Mouse (Mus musculus): Measurements from ENCODE around the gene Tmprss6.

The Tmprss6 gene

DNA sequence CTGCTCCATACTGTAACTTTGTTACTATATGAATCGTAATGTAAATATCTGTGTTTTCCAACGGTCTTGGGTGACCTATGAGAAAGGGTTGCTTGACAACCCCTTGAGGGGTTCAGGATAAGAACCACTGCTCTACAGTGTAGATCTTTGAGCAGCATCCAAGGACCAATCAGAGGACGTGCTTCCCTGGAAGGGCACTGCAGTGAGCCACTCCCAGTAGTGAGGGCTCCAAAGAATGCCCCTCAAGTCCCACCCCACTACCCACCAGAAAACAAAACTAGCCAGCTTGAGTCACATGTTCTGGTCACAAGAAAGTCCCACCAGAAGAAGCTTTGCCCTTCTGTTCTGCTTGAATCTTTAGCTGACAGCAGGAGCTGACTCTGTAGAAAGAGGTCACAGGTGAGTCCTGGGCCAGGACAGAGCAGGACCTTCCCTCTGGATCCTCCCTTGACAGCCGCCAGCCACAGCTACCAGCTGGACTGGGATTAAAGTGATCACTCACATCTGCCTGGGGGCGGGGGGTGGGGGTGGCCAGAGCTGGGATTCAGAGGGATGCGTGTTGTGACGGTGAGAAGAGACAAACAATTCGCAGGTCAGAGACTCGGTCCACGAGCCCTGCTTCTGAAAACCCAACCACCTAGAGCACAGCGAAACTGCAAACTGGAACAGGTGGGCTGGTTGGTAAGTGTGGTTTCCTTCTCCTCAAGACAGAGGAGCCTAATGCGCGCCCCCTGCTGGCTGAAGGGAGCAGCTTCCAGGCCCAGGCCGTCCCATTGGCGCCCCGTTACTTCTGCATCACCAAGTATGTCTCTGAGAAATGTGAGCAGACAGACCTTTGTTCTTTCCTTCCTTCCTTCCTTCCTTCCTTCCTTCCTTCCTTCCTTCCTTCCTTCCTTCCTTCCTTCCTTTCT lies 46.1 kb downstream of the Tmprss6 start:
- in situ Hi-C loops (cut with MboI, MseI): loop anchor here (5.0 kb wide), 1 partner anchor 70 kb away; no protein-coding TSS in a partner anchor

DNA sequence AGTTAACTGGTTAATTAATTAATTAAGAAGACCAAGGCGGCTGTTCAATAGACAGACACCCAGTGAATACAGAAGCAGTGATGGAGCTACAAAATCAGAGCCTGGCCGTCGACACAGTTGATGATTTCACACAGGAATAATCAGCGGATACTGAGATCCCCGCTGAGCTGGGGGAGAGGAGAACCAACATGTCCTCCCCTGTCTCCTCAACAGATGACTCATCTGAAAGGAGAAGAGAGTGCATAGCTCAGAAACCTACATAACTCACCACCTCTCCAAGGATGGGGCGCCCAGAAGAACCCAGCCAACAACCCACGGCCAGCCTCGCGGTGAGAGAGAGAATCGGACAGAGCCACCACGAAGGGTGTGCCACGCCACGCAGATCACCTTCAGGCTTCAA lies 48.0 kb downstream of the Tmprss6 start:
- in situ Hi-C loops (cut with MboI, MseI): loop anchor here (5.0 kb wide), 1 partner anchor 68 kb away; no protein-coding TSS in a partner anchor

DNA sequence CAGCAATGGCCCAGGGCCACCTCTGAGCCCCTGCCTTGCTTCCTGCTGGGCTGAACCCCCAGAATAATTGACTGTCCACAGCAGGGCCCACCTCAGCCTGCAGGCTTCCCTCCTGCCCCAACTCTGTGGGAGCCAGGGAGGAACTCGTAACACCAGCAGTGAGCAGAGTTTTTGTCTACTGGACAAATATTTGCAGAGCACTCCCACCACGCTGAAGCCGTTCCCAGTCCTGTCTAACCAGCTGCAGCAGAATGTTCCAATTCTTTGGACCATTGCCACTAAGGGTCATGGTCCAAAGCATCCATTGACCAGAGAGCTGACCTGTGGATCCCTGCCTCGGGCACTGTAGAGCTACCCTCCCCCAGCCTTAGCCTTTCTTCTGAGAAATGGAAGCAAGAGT lies 51.5 kb downstream of the Tmprss6 start:
- in situ Hi-C loops (cut with MboI, MseI): no loop called here

DNA sequence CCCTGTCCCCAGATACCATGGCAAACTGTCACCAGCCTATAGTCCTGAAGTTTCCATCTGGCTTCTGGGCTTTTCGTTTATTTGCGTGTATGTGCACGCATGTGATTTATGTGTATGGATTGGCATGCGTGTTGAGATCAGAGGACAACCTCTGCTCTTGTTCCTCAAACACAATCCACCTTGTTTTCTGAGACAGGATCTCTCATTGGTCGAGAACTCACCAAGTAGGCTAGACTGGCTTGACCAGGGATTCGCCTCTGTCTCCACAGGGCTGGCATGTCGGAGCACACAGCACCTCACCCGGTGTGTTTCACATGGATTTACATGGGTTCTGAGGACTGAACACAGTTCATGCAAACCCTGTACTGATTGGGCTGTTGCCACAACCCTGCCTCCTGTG lies 54.3 kb downstream of the Tmprss6 start:
- in situ Hi-C loops (cut with MboI, MseI): no loop called here

DNA sequence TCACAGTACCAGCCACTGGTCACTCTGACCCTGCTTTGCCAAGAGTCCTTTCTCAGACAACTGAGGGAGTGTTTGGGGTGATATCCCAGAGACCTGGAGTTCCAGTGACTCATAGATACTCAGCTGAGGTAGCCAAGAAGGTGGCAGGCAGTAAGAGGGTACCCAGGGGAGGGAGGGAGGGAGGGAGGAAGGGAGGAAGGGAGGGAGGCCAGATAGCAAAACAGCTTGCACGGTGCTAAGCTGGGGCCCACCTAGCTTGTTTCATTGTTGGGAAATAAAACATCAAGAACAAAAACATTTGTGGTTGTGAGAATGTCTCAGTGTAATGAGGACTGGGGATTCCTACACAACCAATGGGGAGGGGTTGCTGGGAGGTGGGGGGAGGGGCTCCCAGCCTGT lies 54.7 kb downstream of the Tmprss6 start:
- in situ Hi-C loops (cut with MboI, MseI): no loop called here

DNA sequence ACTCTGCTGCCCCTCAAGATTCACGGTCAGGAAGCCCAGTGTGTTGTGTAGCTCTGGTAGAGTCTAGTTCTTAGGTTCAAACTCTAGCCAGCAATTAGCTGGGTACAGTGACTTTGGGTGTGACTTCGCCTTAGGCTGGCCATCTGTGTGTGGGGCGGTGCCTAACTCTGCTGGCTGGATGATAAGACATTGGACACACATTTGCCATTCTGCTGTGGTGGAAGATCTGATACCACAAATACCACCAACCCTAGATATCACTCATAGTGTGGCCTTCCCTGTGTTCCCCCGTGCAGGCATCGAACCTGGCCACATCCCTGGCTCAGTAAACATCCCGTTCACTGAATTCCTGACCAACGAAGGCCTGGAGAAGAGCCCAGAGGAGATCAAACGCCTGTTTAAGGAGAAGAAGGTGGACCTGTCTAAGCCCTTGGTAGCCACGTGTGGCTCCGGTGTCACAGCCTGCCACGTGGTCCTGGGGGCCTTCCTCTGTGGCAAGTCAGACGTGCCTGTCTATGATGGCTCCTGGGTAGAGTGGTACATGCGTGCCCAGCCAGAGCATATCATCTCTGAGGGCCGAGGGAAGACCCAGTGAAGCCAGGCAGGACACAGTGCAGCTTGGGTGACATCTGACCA lies 55.2 kb downstream of the Tmprss6 start:
- in situ Hi-C loops (cut with MboI, MseI): no loop called here

DNA sequence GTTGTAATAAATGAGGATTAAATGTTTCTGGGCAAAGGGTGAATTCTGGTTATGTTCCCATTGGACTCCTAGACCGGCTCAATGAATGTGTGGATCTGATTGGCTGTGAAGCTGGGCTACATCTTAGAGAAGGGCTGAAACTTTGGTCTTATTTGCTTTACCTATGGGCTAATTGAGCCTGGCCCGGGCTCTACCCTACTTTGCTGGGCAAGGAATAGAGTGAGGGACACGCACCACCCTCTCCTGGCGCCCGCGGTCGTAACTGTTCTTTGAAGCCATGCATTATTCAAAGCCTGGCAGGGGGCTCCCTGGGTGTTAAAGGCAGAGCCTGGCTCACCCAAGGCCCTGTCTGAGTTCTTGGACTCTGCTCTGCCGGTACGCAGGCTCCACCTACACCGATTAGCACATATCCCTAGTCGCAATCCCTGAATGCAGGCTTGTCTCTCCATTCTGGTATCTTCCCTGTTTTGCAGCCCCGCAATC lies 58.8 kb downstream of the Tmprss6 start:
- in situ Hi-C loops (cut with MboI, MseI): loop anchor here (10.0 kb wide), 1 partner anchor 1845 kb away; no protein-coding TSS in a partner anchor

DNA sequence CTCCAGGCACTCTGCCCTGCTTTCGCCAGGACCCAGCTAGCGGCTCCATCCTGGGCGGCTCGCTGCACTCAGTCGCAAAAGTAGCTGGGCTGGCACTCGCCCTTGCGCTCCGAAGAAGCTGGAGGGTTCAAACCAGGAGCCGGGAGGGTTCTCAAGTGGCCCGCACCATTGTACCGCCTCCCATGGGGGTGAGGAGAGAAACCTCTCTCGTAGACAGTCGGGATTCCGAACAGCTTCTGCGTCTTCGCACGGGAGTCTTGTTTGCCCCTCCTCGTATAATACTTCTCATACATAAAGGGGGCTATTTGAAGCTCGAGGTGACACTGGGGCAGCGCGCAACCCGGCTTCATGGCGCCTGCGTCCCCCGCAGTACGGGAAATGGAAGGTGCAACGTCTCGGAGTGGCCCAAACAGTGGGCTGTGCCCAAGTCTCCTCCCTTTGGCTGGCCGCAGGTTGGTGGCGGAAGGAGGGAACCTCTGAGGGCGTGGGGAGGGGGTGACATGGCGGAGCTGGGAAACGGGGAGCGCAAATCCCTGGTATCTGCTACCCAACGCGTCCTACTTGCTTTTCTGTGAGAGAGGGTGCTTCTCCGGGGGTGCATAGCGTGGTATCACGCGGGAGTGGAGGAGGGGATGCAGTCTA lies 62.0 kb downstream of the Tmprss6 start, which contains the start of gene Mpst:
Gene Mpst, plus strand, starts transcription at position 124 of the 642 bp plus-strand sequence.
- in situ Hi-C loops (cut with MboI, MseI): loop anchor here (10.0 kb wide), 1 partner anchor 1842 kb away; no protein-coding TSS in a partner anchor

DNA sequence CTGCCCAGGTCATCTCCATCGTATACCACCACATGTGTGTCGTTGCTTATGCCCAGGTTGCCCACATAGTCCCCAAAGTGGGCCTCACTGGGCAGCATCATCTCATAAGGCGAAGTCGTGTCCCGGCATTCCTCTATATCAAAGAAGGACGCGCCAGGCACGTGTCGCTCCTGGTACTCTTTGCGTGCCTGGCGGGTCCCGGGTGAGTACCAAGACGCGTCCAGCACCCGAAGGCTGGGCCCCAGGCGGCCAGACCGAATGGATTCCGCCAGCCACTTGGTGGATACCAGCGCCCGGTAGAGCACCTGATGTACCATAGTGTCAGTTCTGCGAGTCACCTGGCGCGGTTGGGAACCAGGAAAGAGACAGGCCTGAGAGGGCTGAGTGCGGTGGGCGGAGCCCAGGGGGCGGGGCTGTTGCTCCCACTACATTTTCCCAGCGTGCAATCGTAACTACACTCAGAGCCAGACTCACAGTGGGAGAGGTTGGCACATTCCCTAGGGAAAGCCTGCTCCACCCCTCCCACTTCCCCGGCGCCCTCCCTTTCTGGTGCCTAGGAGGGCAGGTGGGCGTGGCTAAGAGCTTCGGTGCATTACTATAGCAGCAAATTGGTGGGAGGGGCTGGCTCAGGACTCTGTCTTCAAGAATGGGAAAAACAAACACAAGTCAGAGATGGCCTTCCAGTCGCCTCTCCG lies 62.8 kb downstream of the Tmprss6 start, which contains the start of gene Tst:
Gene Tst, minus strand, starts transcription at position 391 of the 695 bp plus-strand sequence.
- in situ Hi-C loops (cut with MboI, MseI): loop anchor here (10.0 kb wide), 1 partner anchor 1841 kb away; no protein-coding TSS in a partner anchor

DNA sequence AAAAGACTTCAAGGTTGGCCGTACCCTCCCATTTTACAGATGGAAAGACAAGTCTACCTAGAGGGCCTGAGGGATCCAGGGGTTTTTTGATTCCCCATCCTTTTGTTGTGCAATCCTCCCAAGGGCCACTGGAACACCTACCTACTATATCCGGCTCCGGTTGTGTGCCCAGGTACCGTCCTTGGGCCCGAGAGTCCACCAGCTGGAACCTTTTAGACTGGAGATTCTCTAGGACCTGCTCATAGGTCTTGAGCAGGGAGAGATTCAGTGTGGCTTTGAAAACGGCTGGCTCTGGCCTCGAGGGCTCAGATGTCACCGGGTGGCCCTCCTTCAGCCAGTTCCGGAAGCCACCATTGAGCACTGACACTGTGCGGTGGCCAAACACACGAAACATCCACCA lies 63.3 kb downstream of the Tmprss6 start:
- in situ Hi-C loops (cut with MboI, MseI): loop anchor here (10.0 kb wide), 1 partner anchor 1840 kb away; no protein-coding TSS in a partner anchor

DNA sequence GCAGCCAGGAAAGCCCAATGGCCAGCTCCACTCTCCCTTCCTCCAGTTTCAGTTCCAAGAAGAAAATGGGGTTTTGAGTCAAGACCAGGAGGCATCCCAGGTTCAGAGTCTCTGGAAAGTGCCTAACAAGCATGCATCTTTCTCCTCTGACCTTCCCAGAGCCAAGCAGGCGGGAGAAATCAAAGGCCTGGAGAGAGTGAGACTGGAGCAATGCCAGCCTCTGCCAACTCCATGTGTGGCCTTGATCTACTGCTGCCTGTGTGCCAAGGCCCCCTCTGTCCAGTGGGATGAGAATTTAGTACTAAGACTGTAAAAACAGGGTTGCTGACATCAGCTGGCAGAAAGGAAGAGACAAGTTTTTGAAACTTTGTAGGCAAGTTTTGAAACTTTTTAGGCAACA lies 64.5 kb downstream of the Tmprss6 start:
- in situ Hi-C loops (cut with MboI, MseI): loop anchor here (10.0 kb wide), 1 partner anchor 1839 kb away; no protein-coding TSS in a partner anchor

DNA sequence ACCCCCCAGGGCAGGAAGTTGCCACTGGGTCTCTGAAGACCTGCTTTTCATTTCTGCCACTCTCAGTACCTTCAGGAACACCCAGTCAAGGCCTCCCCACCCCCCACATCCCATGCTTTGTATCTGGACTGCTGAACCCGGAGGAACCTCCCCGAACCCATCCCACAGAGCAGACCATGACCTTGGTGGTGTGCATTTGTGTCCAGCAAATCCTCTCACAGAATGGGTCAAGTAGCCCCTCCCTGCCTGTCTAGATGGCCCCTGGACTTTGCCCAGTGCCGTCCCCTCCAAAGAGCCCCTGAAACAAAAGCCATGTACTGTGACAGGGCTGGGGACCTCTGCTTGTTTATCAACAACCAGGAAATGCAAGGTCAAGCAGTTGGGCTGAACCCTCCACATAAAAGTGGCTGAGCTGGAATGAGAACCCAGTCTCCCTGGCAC lies 65.1 kb downstream of the Tmprss6 start:
- in situ Hi-C loops (cut with MboI, MseI): loop anchor here (10.0 kb wide), 1 partner anchor 1839 kb away; no protein-coding TSS in a partner anchor

DNA sequence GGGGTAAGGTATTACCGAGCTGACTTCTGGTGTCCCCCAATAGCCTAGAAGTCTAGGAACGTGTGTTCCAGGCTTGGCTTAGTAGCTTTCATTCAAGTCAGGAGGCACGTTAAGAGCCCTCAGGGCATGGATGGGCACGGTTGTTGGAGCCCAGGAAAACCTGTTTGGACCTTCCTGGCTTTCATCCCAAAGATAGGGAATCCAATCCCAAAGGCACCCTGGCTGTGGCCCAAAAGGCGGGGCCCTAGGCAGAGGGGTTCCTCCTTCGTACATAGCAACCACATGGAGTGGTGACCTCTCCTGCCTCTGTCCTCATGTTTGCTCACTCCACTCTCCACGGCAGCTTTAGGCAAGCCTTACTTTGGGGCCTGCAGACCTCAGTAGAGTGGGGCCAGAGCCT lies 66.0 kb downstream of the Tmprss6 start:
- in situ Hi-C loops (cut with MboI, MseI): loop anchor here (10.0 kb wide), 1 partner anchor 1838 kb away; no protein-coding TSS in a partner anchor

DNA sequence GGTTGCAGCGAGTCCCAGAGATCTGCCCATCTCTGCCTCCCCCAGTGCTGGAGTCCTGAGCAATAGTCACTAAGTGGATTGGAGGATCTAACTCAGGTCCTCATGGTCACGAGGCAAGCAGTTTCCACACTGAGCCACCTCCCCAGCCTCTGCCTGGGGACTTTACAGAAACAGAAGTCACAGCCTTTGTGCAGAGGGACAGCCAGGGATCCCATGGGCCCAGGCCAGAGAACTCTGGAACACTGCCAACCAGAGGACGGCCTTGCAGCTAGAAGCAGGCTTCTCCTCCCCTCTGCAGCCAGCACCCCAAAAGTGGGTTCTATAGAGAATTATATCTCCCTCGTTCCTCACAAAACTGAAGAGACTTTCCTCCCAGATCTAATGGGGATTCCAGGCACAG lies 66.5 kb downstream of the Tmprss6 start:
- in situ Hi-C loops (cut with MboI, MseI): loop anchor here (10.0 kb wide), 1 partner anchor 1837 kb away; no protein-coding TSS in a partner anchor

DNA sequence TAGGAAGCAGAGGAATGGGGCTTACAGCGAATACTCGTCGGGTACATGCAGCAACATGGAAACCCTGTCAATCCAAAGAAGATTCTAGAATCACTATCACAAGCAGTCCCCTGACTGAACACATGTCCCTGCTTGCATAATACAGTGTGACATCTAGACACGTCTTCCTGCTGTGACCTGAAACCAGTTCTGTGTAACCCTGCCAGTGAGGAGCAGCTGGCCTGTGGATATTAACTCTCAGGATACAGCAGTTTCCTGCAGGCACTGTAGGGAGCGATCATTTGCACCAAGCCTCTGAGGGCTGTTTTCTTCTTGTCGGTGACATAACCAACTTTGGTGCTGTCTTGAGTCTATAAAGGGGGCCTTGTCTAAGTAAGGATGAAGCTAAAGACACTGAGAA lies 67.1 kb downstream of the Tmprss6 start:
- in situ Hi-C loops (cut with MboI, MseI): loop anchor here (10.0 kb wide), 1 partner anchor 1837 kb away; no protein-coding TSS in a partner anchor

DNA sequence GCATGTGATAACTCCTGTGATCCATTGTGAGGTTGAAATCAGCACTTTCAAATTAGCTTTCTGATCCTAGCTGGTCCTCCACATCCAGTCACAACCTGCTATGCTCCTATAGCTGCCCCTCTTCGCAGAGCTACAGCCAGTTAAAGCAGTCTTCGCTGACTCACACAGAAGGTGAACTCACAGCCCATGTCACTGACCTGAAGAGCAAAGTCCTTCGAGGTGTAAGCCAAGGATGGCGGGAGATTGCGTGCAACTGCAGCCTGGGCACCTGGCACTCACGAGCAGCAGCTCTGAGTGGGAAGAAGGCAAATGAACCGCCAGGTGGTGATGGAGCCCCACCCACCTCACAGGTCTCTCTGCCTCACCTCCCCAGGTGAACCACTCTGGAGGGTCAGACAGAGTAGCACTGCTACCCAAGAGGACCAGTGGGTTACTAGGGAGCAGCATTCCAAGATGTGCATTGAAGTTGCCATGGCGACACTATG lies 72.9 kb downstream of the Tmprss6 start, which contains the start of gene Tex33:
Gene Tex33, minus strand, starts transcription at position 435 of the 485 bp plus-strand sequence.
- in situ Hi-C loops (cut with MboI, MseI): no loop called here

DNA sequence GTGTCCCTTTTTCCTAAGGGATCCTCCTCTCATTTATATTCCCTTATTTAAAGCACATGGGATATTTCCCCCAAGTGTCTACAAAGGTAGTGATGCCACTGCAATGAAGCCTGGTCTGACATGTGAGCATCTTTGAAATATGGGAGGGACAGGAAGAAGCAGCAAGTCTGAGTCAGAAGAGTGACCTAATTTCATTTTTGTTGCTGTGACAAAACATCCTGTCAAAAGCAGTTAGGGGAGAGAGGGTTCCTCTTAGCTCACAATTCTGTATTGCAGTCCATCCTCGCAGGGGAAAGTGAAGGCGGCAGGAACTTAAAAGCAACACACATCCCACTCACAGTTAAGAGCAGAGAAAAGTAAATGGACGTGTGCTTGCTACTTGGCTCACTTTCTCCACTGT lies 77.6 kb downstream of the Tmprss6 start:
- in situ Hi-C loops (cut with MboI, MseI): no loop called here
